Mouse (Mus musculus) erythroblast, embryonic 14.5 days (primary cell): ENCODE results near the gene Krt10. TPM values are rescaled to one million over a fixed set of nuclear protein-coding genes. Genes with fewer than 3 reads are reported as not detected.

Experiments used
- H3K27me3 ChIP-seq: 2 replicates; pipeline ENCODE4 v1.6.1; 2012; ENCODE audit warnings: inconsistent platforms; ENCODE audit not compliant: control insufficient read depth
- H3K36me3 ChIP-seq: 2 replicates; pipeline ENCODE4 v1.6.1; 2012; ENCODE audit warnings: mild to moderate bottlenecking, inconsistent platforms; ENCODE audit not compliant: control insufficient read depth
- H3K4me1 ChIP-seq: 2 replicates; pipeline ENCODE4 v1.6.1; 2012; ENCODE audit warnings: inconsistent platforms; ENCODE audit not compliant: control insufficient read depth
- H3K4me3 ChIP-seq: replicated peaks from 2 replicates; pipeline ENCODE3; 2012; ENCODE audit warnings: moderate library complexity, mild to moderate bottlenecking, inconsistent platforms
- H3K9me3 ChIP-seq: 2 replicates; pipeline ENCODE4 v1.6.1; 2012; ENCODE audit warnings: low read length, inconsistent platforms, mixed read lengths; ENCODE audit not compliant: control insufficient read depth
- GATA1 ChIP-seq: IDR thresholded peaks from 2 replicates; pipeline ENCODE4 v1.6.1; 2012; ENCODE audit warnings: low read length, inconsistent platforms, mixed read lengths
- TAL1 ChIP-seq: IDR thresholded peaks from 3 replicates; pipeline ENCODE4 v1.6.1; 2012; ENCODE audit warnings: low read length, inconsistent platforms, mixed read lengths
- polyA plus RNA-seq: library from polyadenylated mRNA; stranded (reverse); fragments of >175 nt; gene quantifications from 2 replicates; pipeline ENCODE4 v1.2.3, GENCODE M21; 2012

The Krt10 gene
- polyA plus RNA-seq, 1 experiment = 0.51 TPM

- Histone ChIP-seq H3K4me1 (no peaks in the 10 kb centered on the region), H3K9me3 (no peaks in the 10 kb centered on the region), H3K27me3 (no peaks in the 10 kb centered on the region), H3K4me3 (no peak within 1 kb of the TSS), H3K36me3 (no peaks in the 10 kb centered on the region)
- TF ChIP-seq GATA1 (no peak), TAL1 (no peak)
Observed at GRCm38 (mm10) chr11:99351004-99351403, 38.2 kb downstream of the Krt10 start, which contains the start of gene Krt27. Gene Krt27, minus strand, starts transcription at chr11:99351104.

- no peak overlapping the region for H3K4me3 ChIP-seq
- TF ChIP-seq GATA1 (no peak), TAL1 (no peak)
Observed at GRCm38 (mm10) chr11:99339299-99339847, 49.8 kb downstream of the Krt10 start.

GRCm38 (mm10) chr11:99337866-99338265 lies 51.3 kb downstream of the Krt10 start, which contains the start of gene Krt26:
Gene Krt26, minus strand, starts transcription at chr11:99337966.
- no peaks in the 10 kb centered on the region for H3K36me3 ChIP-seq
- no peaks in the 10 kb centered on the region for H3K4me1 ChIP-seq
- no peaks in the 10 kb centered on the region for H3K9me3 ChIP-seq

More at GRCm38 (mm10) chr11:99339299-99339847, 49.8 kb downstream of the Krt10 start:
- Histone ChIP-seq H3K9me3 (no peaks in the 10 kb centered on the region), H3K27me3 (no peaks in the 10 kb centered on the region), H3K4me1 (no peaks in the 10 kb centered on the region), H3K36me3 (no peaks in the 10 kb centered on the region)

More at GRCm38 (mm10) chr11:99337866-99338265, 51.3 kb downstream of the Krt10 start, which contains the start of gene Krt26:
- TF ChIP-seq TAL1 (no peak), GATA1 (no peak)
- no peak within 1 kb of the TSS for H3K4me3 ChIP-seq
- H3K27me3 ChIP-seq = no peaks in the 10 kb centered on the region

Other genes starting within 250 kb of the Krt10 start
- gene Ccr7, start 234.3 kb downstream of the Krt10 start, polyA plus RNA-seq = 0.06 TPM in 1 of 2 replicates, not detected in the other
- gene Smarce1, start 158.3 kb downstream of the Krt10 start, polyA plus RNA-seq = 58.6 and 64.5 TPM in 2 replicates
- gene Krt222, start 145.3 kb downstream of the Krt10 start, polyA plus RNA-seq = 0.02 TPM in 1 of 2 replicates, not detected in the other
- not detected in 2 replicates for gene Krt24, start 104.1 kb downstream of the Krt10 start, polyA plus RNA-seq
- not detected in 2 replicates for gene Krt25, start 66.4 kb downstream of the Krt10 start, polyA plus RNA-seq
- not detected in 2 replicates for gene Krt26, start 51.4 kb downstream of the Krt10 start, polyA plus RNA-seq
- not detected in 2 replicates for gene Krt27, start 38.3 kb downstream of the Krt10 start, polyA plus RNA-seq
- gene Krt28, start 14.5 kb downstream of the Krt10 start, polyA plus RNA-seq = not detected in 2 replicates
- not detected in 2 replicates for gene Krt12, start 32.9 kb upstream of the Krt10 start, polyA plus RNA-seq
- gene Krt20, start 48.8 kb upstream of the Krt10 start, polyA plus RNA-seq = not detected in 2 replicates
- gene Krt23, start 103.8 kb upstream of the Krt10 start, polyA plus RNA-seq = not detected in 2 replicates
- not detected in 2 replicates for gene Krt39, start 132.0 kb upstream of the Krt10 start, polyA plus RNA-seq
- gene Krt40, start 153.8 kb upstream of the Krt10 start, polyA plus RNA-seq = not detected in 2 replicates
- gene Krtap3-3, start 161.5 kb upstream of the Krt10 start, polyA plus RNA-seq = not detected in 2 replicates
- not detected in 2 replicates for gene Krtap3-2, start 167.5 kb upstream of the Krt10 start, polyA plus RNA-seq
- gene Gm11939, start 170.1 kb upstream of the Krt10 start, polyA plus RNA-seq = not detected in 2 replicates
- gene Krtap3-1, start 177.3 kb upstream of the Krt10 start, polyA plus RNA-seq = not detected in 2 replicates
- not detected in 2 replicates for gene Krtap1-5, start 191.7 kb upstream of the Krt10 start, polyA plus RNA-seq
- gene Krtap1-4, start 194.3 kb upstream of the Krt10 start, polyA plus RNA-seq = not detected in 2 replicates
- gene Krtap1-3, start 202.0 kb upstream of the Krt10 start, polyA plus RNA-seq = not detected in 2 replicates
- gene Krtap9-3, start 208.7 kb upstream of the Krt10 start, polyA plus RNA-seq = not detected in 2 replicates
- gene Gm11938, start 213.9 kb upstream of the Krt10 start, polyA plus RNA-seq = not detected in 2 replicates
- gene Gm11937, start 220.8 kb upstream of the Krt10 start, polyA plus RNA-seq = not detected in 2 replicates
- not detected in 2 replicates for gene Krtap2-4, start 225.5 kb upstream of the Krt10 start, polyA plus RNA-seq
- not detected in 2 replicates for gene Gm11562, start 231.1 kb upstream of the Krt10 start, polyA plus RNA-seq
- gene Krtap4-1, start 238.9 kb upstream of the Krt10 start, polyA plus RNA-seq = not detected in 2 replicates
- gene Krtap4-2, start 245.7 kb upstream of the Krt10 start, polyA plus RNA-seq = not detected in 2 replicates